Mouse (Mus musculus) liver, adult 2 months (tissue): ENCODE measurements around the gene Tbc1d16.

Experiments
- CTCF ChIP-seq: fragments of 200-500 bp; IDR thresholded peaks from 2 replicates; pipeline ENCODE4 v1.5.1; 2011; ENCODE audit warnings: low read depth, low read length, control low read depth
- POLR2A ChIP-seq: fragments of 200-500 bp; IDR thresholded peaks from 2 replicates; pipeline ENCODE4 v1.6.1; 2011; ENCODE audit warnings: low read length, control low read depth; ENCODE audit not compliant: insufficient read depth; ENCODE audit errors: extremely low read depth

DNA sequence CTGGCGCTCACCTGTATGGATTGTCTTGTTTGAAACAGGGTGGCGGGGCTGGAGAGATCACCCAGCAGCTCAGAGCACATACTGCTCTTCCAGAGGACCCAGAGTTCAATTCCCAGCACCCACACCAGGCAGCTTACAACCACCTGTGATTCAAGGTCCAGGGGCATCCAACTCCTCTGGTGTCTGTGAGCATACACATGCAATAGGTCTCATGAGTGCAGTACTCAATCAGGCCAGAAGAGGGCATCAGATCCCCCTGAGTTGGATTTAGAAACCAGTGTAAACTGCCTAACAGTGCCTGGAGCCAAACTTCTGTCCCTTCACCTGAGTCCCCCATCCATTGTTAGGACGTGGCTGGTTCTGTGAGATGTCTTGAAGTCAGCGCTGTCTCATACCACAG, 7.3 kb upstream of the Tbc1d16 start:
- TF ChIP-seq POLR2A: no peak
- TF ChIP-seq CTCF: peak; percentile 50; the same call in 1 of the 2 replicates
